Mouse (Mus musculus): ENCODE data around the gene R3hdm4. TPM values are rescaled to one million over a fixed set of nuclear protein-coding genes. Genes with fewer than 3 reads are reported as not detected.
"Not testable (repeated sequence)": the region's sequence is repeated elsewhere in the genome, so short reads cannot be mapped to it uniquely, and the experiment has no call there.

The R3hdm4 gene
- total and polyA plus RNA-seq, 3 experiments, result 10.5 to 59.4 (median 22.3) TPM

- peaks cover 6 to 11% of the 10 kb centered on the region in 2 experiments for H3K4me1 ChIP-seq (ENCODE audit: control insufficient read depth in 1 of 2, insufficient read depth in 2 of 2)
- H3K4me3 ChIP-seq (replicated peaks in 1 of 3; ENCODE audit: low read depth in 2 of 3, low read length in 2 of 3, poor library complexity in 1 of 3), result no peak overlapping the region
- no peaks in the 10 kb centered on the region for H3K9me3 ChIP-seq (replicated peaks; ENCODE audit: low read length)
- H3K27ac ChIP-seq (ENCODE audit: insufficient read depth, low read depth), result no peak overlapping the region
- no peak for DNase-seq (ENCODE audit: extremely low read depth)
- no peak overlapping the region for H3K4me2 ChIP-seq (ENCODE audit: insufficient read depth, low read depth, poor library complexity, severe bottlenecking)
- H3K36me3 ChIP-seq (replicated peaks in 1 of 2; ENCODE audit: control insufficient read depth in 1 of 2, insufficient read depth in 1 of 2, low read length in 1 of 2), result no peaks in the 10 kb centered on the region
- no peaks in the 10 kb centered on the region for H3K79me2 ChIP-seq (replicated peaks; ENCODE audit: control insufficient read depth, extremely low read depth, insufficient read depth, poor library complexity, severe bottlenecking)
- in situ Hi-C loops (cut with MboI; ENCODE audit: low pct_ligation_motif_present, low pct_unique_long_range_greater_than_20kb, low sequenced_read_pairs) (no loop called here), dilution Hi-C loops (cut with MboI; ENCODE audit: extremely low pct_ligation_motif_present, extremely low pct_unique_long_range_greater_than_20kb, low sequenced_read_pairs) (no loop called here)
- TF ChIP-seq ZNF384 (IDR thresholded peaks at IDR 0.05; ENCODE audit: low read depth, low read length), result no peak
- TF ChIP-seq RAD21 (IDR thresholded peaks at IDR 0.05; ENCODE audit: low read depth, low read length), result no peak
- no peak for TF ChIP-seq MAZ (IDR thresholded peaks at IDR 0.05; ENCODE audit: low read depth, low read length)
- TF ChIP-seq NRF1 (IDR thresholded peaks at IDR 0.05; ENCODE audit: low read depth, low read length), result no peak
- TF ChIP-seq MAFK (IDR thresholded peaks at IDR 0.05; ENCODE audit: insufficient replicate concordance, low read length), result no peak
- no peak for TF ChIP-seq USF2 (conservative IDR thresholded peaks at IDR 0.05; ENCODE audit: low read depth, low read length)
- TF ChIP-seq BHLHE40 (IDR thresholded peaks at IDR 0.05; ENCODE audit: low read depth, low read length), result no peak
- TF ChIP-seq MEF2A (IDR thresholded peaks at IDR 0.05; ENCODE audit: borderline replicate concordance, low read depth, low read length), result no peak
- TF ChIP-seq USF1 (IDR thresholded peaks at IDR 0.05; ENCODE audit: low read depth, low read length), result no peak
- no peak for TF ChIP-seq TBP (conservative IDR thresholded peaks at IDR 0.05; ENCODE audit: low read depth, low read length)
- no peak for TF ChIP-seq TCF12 (IDR thresholded peaks at IDR 0.05; ENCODE audit: low read depth, low read length)
- no peak for TF ChIP-seq MXI1 (IDR thresholded peaks at IDR 0.05; ENCODE audit: low read depth, low read length)
- no peak for TF ChIP-seq ZMIZ1 (IDR thresholded peaks at IDR 0.05; ENCODE audit: low read depth, low read length)
- no peak for TF ChIP-seq POLR2AphosphoS2 (IDR thresholded peaks at IDR 0.05; ENCODE audit: low read depth, low read length)
- TF ChIP-seq GABPA (IDR thresholded peaks at IDR 0.05; ENCODE audit: insufficient replicate concordance, low read depth, low read length), result no peak
- TF ChIP-seq KAT2A (IDR thresholded peaks at IDR 0.05; ENCODE audit: insufficient replicate concordance, low read length), result no peak
- no peak for TF ChIP-seq HCFC1 (IDR thresholded peaks at IDR 0.05; ENCODE audit: low read depth, low read length)
- no peak for TF ChIP-seq ZC3H11A (IDR thresholded peaks at IDR 0.05; ENCODE audit: low read depth, low read length)
- no peak overlapping the region for H3K9ac ChIP-seq (ENCODE audit: insufficient read depth, low read depth)
- peaks cover 19% of the 10 kb centered on the region for H3K27me3 ChIP-seq (replicated peaks)
Measured at GRCm38 (mm10) chr10:79886611-79887010, 34.4 kb downstream of the R3hdm4 start.

DNA sequence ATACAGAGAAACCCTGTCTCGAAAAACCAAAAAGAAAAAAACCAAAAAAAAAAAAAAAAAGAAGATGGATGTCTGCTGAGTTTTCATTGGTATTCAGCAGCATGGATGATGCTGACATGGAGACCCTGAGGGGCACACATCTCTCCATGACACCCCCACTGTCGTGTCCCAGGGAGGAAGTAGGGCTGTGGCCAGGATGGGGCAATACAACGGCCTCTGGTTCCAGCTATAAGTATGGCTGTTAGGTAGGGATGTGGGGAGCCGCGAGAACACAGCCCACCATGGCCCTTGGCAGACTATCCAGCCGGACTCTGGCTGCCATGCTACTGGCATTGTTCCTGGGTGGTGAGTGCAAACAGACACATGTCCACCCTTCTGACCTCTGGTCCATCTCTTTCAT is 35.0 kb downstream of the R3hdm4 start, which contains the start of gene Elane:
TSS of gene Elane (plus strand) at position 194 of the 400 bp plus-strand sequence.
- H3K27ac ChIP-seq (ENCODE audit: insufficient read depth, low read depth), result no peak within 1 kb of the TSS
- TF ChIP-seq JUND (conservative IDR thresholded peaks at IDR 0.05; ENCODE audit: low read depth, low read length), result no peak
- TF ChIP-seq CHD1 (IDR thresholded peaks at IDR 0.05; ENCODE audit: low read depth, low read length), result no peak
- TF ChIP-seq ZKSCAN1 (IDR thresholded peaks at IDR 0.05; ENCODE audit: borderline replicate concordance, low read depth, low read length), result no peak
- TF ChIP-seq RCOR1 (conservative IDR thresholded peaks at IDR 0.05; ENCODE audit: low read depth, low read length), result no peak
- no peak for TF ChIP-seq NRF1 (IDR thresholded peaks at IDR 0.05; ENCODE audit: low read depth, low read length)
- TF ChIP-seq ELF1 (IDR thresholded peaks at IDR 0.05; ENCODE audit: low read depth, low read length), result no peak
- no peak for TF ChIP-seq ZC3H11A (IDR thresholded peaks at IDR 0.05; ENCODE audit: low read depth, low read length)
- TF ChIP-seq MAZ (IDR thresholded peaks at IDR 0.05; ENCODE audit: low read depth, low read length), result no peak
- no peak for TF ChIP-seq IRF4 (IDR thresholded peaks at IDR 0.05; ENCODE audit: low read depth, low read length)
- no peak for TF ChIP-seq UBTF (IDR thresholded peaks at IDR 0.05; ENCODE audit: low read depth, low read length)
- TF ChIP-seq MYC (IDR thresholded peaks at IDR 0.05; ENCODE audit: low read depth, low read length), result no peak
- no peak for TF ChIP-seq RAD21 (IDR thresholded peaks at IDR 0.05; ENCODE audit: low read depth, low read length)
- no peak for TF ChIP-seq POLR2A (IDR thresholded peaks at IDR 0.05; ENCODE audit: low read depth, low read length)
- H3K27me3 ChIP-seq (replicated peaks), result peaks cover 17% of the 10 kb centered on the region
- H3K4me3 ChIP-seq (replicated peaks in 1 of 3; ENCODE audit: low read depth in 2 of 3, low read length in 2 of 3, poor library complexity in 1 of 3), result no peak within 1 kb of the TSS
- peaks cover 6 to 12% of the 10 kb centered on the region in 2 experiments for H3K4me1 ChIP-seq (ENCODE audit: control insufficient read depth in 1 of 2, insufficient read depth in 2 of 2)
- H3K9me3 ChIP-seq (replicated peaks; ENCODE audit: low read length), result no peaks in the 10 kb centered on the region
- no peaks in the 10 kb centered on the region for H3K79me2 ChIP-seq (replicated peaks; ENCODE audit: control insufficient read depth, extremely low read depth, insufficient read depth, poor library complexity, severe bottlenecking)
- in situ Hi-C loops (cut with MboI; ENCODE audit: low pct_ligation_motif_present, low pct_unique_long_range_greater_than_20kb, low sequenced_read_pairs), result no loop called here
- H3K36me3 ChIP-seq (replicated peaks in 1 of 2; ENCODE audit: control insufficient read depth in 1 of 2, insufficient read depth in 1 of 2, low read length in 1 of 2), result no peaks in the 10 kb centered on the region
- DNase-seq (ENCODE audit: extremely low read depth), result no peak
- no peak within 1 kb of the TSS for H3K4me2 ChIP-seq (ENCODE audit: insufficient read depth, low read depth, poor library complexity, severe bottlenecking)
- dilution Hi-C loops (cut with MboI; ENCODE audit: extremely low pct_ligation_motif_present, extremely low pct_unique_long_range_greater_than_20kb, low sequenced_read_pairs), result no loop called here
- no peak within 1 kb of the TSS for H3K9ac ChIP-seq (ENCODE audit: insufficient read depth, low read depth)

DNA sequence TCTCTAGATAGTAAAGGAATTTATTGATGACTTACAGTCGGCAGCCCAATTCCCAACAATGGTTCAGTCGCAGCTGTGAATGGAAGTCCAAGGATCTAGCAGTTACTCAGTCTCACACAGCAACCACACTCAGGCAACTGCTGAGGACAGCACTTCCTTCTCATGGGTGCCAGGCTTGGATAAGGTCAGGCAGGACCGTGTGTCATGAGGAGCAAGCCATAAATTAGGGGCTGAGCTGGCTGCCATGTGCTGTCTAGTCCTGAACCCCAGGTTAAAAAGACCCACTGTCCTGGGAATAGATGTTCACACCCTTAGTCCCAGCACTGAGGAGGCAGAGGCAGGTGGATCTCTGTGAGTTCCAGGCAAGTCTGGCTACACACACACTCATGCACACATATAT is 36.1 kb downstream of the R3hdm4 start:
- H3K4me2 ChIP-seq (ENCODE audit: insufficient read depth, low read depth, poor library complexity, severe bottlenecking); H3K27me3 ChIP-seq (replicated peaks); H3K9me3 ChIP-seq (replicated peaks; ENCODE audit: low read length); H3K27ac ChIP-seq (ENCODE audit: insufficient read depth, low read depth); dilution Hi-C loops (cut with MboI; ENCODE audit: extremely low pct_ligation_motif_present, extremely low pct_unique_long_range_greater_than_20kb, low sequenced_read_pairs); H3K9ac ChIP-seq (ENCODE audit: insufficient read depth, low read depth); H3K79me2 ChIP-seq (replicated peaks; ENCODE audit: control insufficient read depth, extremely low read depth, insufficient read depth, poor library complexity, severe bottlenecking); in situ Hi-C loops (cut with MboI; ENCODE audit: low pct_ligation_motif_present, low pct_unique_long_range_greater_than_20kb, low sequenced_read_pairs); DNase-seq (ENCODE audit: extremely low read depth); H3K36me3 ChIP-seq (replicated peaks in 1 of 2; ENCODE audit: control insufficient read depth in 1 of 2, insufficient read depth in 1 of 2, low read length in 1 of 2); H3K4me3 ChIP-seq (replicated peaks in 1 of 3; ENCODE audit: low read depth in 2 of 3, low read length in 2 of 3, poor library complexity in 1 of 3): not testable (repeated sequence)
- peaks cover 12 to 23% of the 10 kb centered on the region in 2 experiments for H3K4me1 ChIP-seq (ENCODE audit: control insufficient read depth in 1 of 2, insufficient read depth in 2 of 2)

Measured in CH12.LX (cell line).